7 mouse cellular contexts compared by ENCODE assay signal in the genomic region with DNA sequence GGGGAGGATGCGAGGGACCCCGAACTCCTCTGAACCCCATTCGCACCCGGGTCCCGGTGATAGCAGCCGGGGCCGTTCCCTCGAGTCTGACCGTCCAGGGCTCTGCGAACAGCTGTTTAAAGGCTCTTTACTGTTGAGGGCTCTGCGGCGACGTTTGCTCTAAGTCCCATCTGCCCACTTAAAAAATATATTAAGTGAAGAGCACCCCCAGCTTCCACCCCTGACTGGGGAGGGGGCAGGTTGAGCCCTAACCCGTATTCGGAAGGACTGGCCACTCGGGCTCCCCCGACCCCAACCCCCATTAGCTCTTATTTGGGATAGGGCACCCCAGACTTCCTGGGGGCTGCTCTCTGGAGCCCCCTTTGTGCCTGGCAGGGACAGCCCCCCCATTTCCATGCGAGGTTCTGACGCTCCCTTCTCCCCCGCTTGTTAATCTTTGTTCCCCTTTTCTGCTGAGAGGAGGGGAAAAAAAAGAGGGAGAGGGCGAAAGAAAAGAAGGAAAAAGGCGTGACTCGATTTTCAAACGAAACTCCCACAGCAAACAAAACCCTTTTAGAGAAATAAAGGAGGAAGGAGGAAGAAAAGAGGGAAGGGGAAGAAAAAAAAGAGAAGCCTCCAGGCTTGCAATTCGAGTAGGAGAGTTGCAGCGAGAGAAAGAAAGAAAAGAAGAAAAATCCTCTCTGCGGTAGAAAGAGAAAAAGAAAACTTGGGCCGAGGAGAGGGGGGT. TPM values are rescaled to one million over a fixed set of nuclear protein-coding genes. Genes with fewer than 3 reads are reported as not detected.
A peak's percentile ranks its signal among the peaks of the same experiment; 100 is the strongest.
DNase-seq lines count a peak whose midpoint lies in the region; ATAC-seq and TF ChIP-seq lines count a peak whose summit lies in the region.

No protein-coding gene starts in this region.

- TF ChIP-seq EP300 in heart, postnatal 0 days (IDR thresholded peaks at IDR 0.05; ENCODE audit: low read depth), result no peak; the same call in 1 of the 2 replicates

- no peak for TF ChIP-seq CTCF in kidney, postnatal 0 days (IDR thresholded peaks at IDR 0.05; ENCODE audit: low read depth)
- no peak for TF ChIP-seq CTCF in bone marrow macrophage, adult 2 months (IDR thresholded peaks at IDR 0.05; ENCODE audit: low read depth, low read length)
- TF ChIP-seq CTCF in heart, postnatal 0 days (IDR thresholded peaks at IDR 0.05; ENCODE audit: low read depth), result no peak

- TF ChIP-seq POLR2A in bone marrow macrophage, adult 2 months (IDR thresholded peaks at IDR 0.05; ENCODE audit: borderline replicate concordance, low read depth, low read length), result no peak

- DNase-seq in kidney, postnatal 0 days (ENCODE audit: low spot score), result peak; percentile 55
- DNase-seq in kidney, postnatal 36 days, result no peak
- DNase-seq in heart, postnatal 0 days (ENCODE audit: low spot score), result peak; percentile 34
- no peak for DNase-seq in midbrain, embryonic 10.5 days (ENCODE audit: low spot score)
- no peak for DNase-seq in cerebellum, adult 11 months

- H3K4me3 ChIP-seq in kidney, postnatal 0 days (replicated peaks; ENCODE audit: low read depth, low read length), result peak overlapping the region; percentile 92
- peak overlapping the region; percentile 67 for H3K4me3 ChIP-seq in bone marrow macrophage, adult 2 months (ENCODE audit: insufficient read depth, low read length)
- H3K4me3 ChIP-seq in heart, postnatal 0 days (ENCODE audit: low read depth, low read length), result peak overlapping the region; percentile 93
- peak overlapping the region; percentile 95 for H3K4me3 ChIP-seq in midbrain, embryonic 10.5 days

- ATAC-seq in kidney, postnatal 0 days (replicated peaks; ENCODE audit: low FRiP score, low read depth), result no peak; the same call in 1 of the 2 replicates
- peak; percentile 19 for ATAC-seq in heart, postnatal 0 days (ENCODE audit: insufficient read depth, low read depth)
- ATAC-seq in monocyte, adult 5-6 weeks (replicated peaks; ENCODE audit: insufficient number of reproducible peaks, low FRiP score, low TSS enrichment, poor library complexity, severe bottlenecking), result no peak

- H3K4me1 ChIP-seq in kidney, postnatal 0 days (replicated peaks; ENCODE audit: insufficient read depth, low read length), result 0 out of 2 replicates have a peak, but pooled peaks cover 8% of the 10 kb centered on the region
- H3K4me1 ChIP-seq in bone marrow macrophage, adult 2 months (ENCODE audit: control insufficient read depth, insufficient read depth, low read length), result peaks cover 35% of the 10 kb centered on the region
- peaks cover 17% of the 10 kb centered on the region; the same call in 1 of the 2 replicates for H3K4me1 ChIP-seq in heart, postnatal 0 days (ENCODE audit: control insufficient read depth, insufficient read depth)
- peaks cover 49% of the 10 kb centered on the region for H3K4me1 ChIP-seq in midbrain, embryonic 10.5 days

- peak overlapping the region; percentile 89 for H3K4me2 ChIP-seq in kidney, postnatal 0 days (ENCODE audit: low read length)
- peak overlapping the region; percentile 98 for H3K4me2 ChIP-seq in heart, postnatal 0 days (ENCODE audit: low read depth, low read length)

- no peaks in the 10 kb centered on the region for H3K9me3 ChIP-seq in kidney, postnatal 0 days (replicated peaks; ENCODE audit: low read length)
- no peaks in the 10 kb centered on the region for H3K9me3 ChIP-seq in heart, postnatal 0 days (replicated peaks; ENCODE audit: control insufficient read depth, low read length)
- H3K9me3 ChIP-seq in midbrain, embryonic 10.5 days (replicated peaks), result no peaks in the 10 kb centered on the region

- no peaks in the 10 kb centered on the region for H3K36me3 ChIP-seq in kidney, postnatal 0 days (ENCODE audit: insufficient read depth, low read length)
- no peaks in the 10 kb centered on the region for H3K36me3 ChIP-seq in heart, postnatal 0 days (replicated peaks; ENCODE audit: control insufficient read depth, insufficient read depth, low read length)
- peaks cover 14% of the 10 kb centered on the region for H3K36me3 ChIP-seq in midbrain, embryonic 10.5 days

- H3K27ac ChIP-seq in kidney, postnatal 0 days, result peak overlapping the region; percentile 98
- peak overlapping the region; percentile 96 for H3K27ac ChIP-seq in bone marrow macrophage, adult 2 months (ENCODE audit: insufficient read depth, low read depth, low read length)
- peak overlapping the region; percentile 97 for H3K27ac ChIP-seq in heart, postnatal 0 days (ENCODE audit: low read depth)
- H3K27ac ChIP-seq in midbrain, embryonic 10.5 days (replicated peaks), result peak overlapping the region; percentile 99

- 1% methylated on average over 28 of the region's 28 CpGs for WGBS in kidney, postnatal 0 days
- WGBS in heart, postnatal 0 days, result under 1% methylated on average over 28 of the region's 28 CpGs
- WGBS in midbrain, embryonic 10.5 days, result under 1% methylated on average over 28 of the region's 28 CpGs

- no peaks in the 10 kb centered on the region for H3K27me3 ChIP-seq in kidney, postnatal 0 days (ENCODE audit: insufficient read depth, low read length)
- no peaks in the 10 kb centered on the region for H3K27me3 ChIP-seq in heart, postnatal 0 days (ENCODE audit: control insufficient read depth, insufficient read depth, low read length)
- H3K27me3 ChIP-seq in midbrain, embryonic 10.5 days (ENCODE audit: low read depth, poor library complexity, severe bottlenecking), result no peaks in the 10 kb centered on the region

- peak overlapping the region; percentile 98 for H3K9ac ChIP-seq in kidney, postnatal 0 days (ENCODE audit: low read depth, low read length)
- H3K9ac ChIP-seq in heart, postnatal 0 days (replicated peaks; ENCODE audit: low read depth, low read length), result peak overlapping the region; percentile 96

RNA-seq across cellular contexts. Expression of gene Zfp710, which starts 0.9 kb away (rescaled TPM):
- 14.8 and 15.3 TPM in 2 replicates for polyA plus RNA-seq in kidney, postnatal 0 days (2015; fragmentation: Nextera tagmentation; extraction: Ambion mirVana)
- polyA plus RNA-seq in bone marrow macrophage, adult 2 months (2012; ENCODE audit: insufficient read depth, insufficient read length, missing spikeins), result 125 and 138 TPM in 2 replicates
- 25.5 and 29.7 TPM in 2 replicates for total RNA-seq in heart, postnatal 0 days (2014; rRNA removed; ENCODE audit: low replicate concordance)
- polyA plus RNA-seq in heart, postnatal 0 days (2015; fragmentation: Nextera tagmentation; extraction: Ambion mirVana), result 7.5 TPM in 2 replicates
- 32.7 and 34.2 TPM in 2 replicates for polyA plus RNA-seq in midbrain, embryonic 10.5 days (2016; fragmentation: Nextera tagmentation; extraction: Ambion mirVana)
- total RNA-seq in monocyte, adult 5-6 weeks (2017), result 55.9 to 77.3 TPM (median 60.7 TPM) in 3 replicates

Comparison
In these comparisons a context has a peak if more than half of its experiments do, and no peak if none do; other contexts are left out.
1. DNase-seq: peak in kidney, postnatal 0 days (single experiment) and heart, postnatal 0 days (single experiment); none in kidney, postnatal 36 days (0 of 2), midbrain, embryonic 10.5 days (single experiment) and cerebellum, adult 11 months (single experiment).
2. Peak in every context shown above with its lines, with median percentiles within 50 percentile points of each other: H3K27ac ChIP-seq and H3K4me3 ChIP-seq.